19 mouse cellular contexts compared by ENCODE assay signal in the genomic region with DNA sequence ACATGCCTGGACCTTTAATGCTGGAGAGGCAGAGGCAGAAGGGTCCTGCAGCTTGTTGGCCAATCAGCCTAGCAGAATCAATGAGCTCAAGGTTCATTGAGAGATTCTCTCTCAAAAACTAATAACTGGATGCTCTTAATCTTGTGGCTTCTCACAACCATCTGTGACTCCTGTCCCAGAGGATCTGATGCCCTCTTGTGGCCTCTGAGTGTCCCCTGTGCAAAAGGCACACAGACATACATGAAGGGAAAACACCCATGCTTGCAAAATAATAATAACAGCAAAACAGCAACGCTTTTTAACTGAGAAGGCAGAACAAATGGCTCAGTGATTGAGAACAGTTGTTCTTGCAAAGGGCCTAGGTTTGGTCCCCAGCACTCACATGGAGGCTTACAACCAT. TPM values are rescaled to one million over a fixed set of nuclear protein-coding genes. Genes with fewer than 3 reads are reported as not detected.
A peak's percentile ranks its signal among the peaks of the same experiment; 100 is the strongest.
DNase-seq lines count a peak whose midpoint lies in the region; ATAC-seq and TF ChIP-seq lines count a peak whose summit lies in the region.
"Had no signal": no experiment of that assay in that cellular context is flagged by ENCODE, and none has a peak within 500 bp of the region (broad histone marks: within the 10 kb centered on the region; RNA-seq: fewer than 3 reads in every experiment).

No protein-coding gene starts in this region.

- peak; percentile 35 for TF ChIP-seq CTCF in layer of hippocampus, adult 2 months (conservative IDR thresholded peaks at IDR 0.05)

- DNase-seq in CD4-positive, CD25-positive, alpha-beta regulatory T cell, adult 2 months (ENCODE audit: low read depth, low spot score): peak; percentile 19
- DNase-seq in layer of hippocampus, adult 2 months (ENCODE audit: low spot score in 2 of 2): no peak
- DNase-seq in layer of hippocampus, postnatal 10 days (ENCODE audit: low spot score in 2 of 2): no peak
- DNase-seq in testis, postnatal 10 days (ENCODE audit: low spot score): peak; percentile 20
- no peak for DNase-seq in testis, postnatal 14 days (ENCODE audit: low spot score)
- DNase-seq in splenic B cell, adult 2 months (ENCODE audit: low read depth, low spot score): peak; percentile 24
- DNase-seq in kidney, adult 9 months: no peak
- DNase-seq: adrenal gland, postnatal 36 days; cerebellum, postnatal 36 days; gastrocnemius, postnatal 25 days had no signal

- no peak for ATAC-seq in CD4-positive, CD25-positive, alpha-beta regulatory T cell, adult 4 months

- no peaks in the 10 kb centered on the region for H3K36me3 ChIP-seq in splenic B cell, adult 2 months (ENCODE audit: control insufficient read depth, insufficient read depth, low read length, poor library complexity, severe bottlenecking)
- H3K36me3 ChIP-seq: embryonic facial prominence, embryonic 12.5 days; heart, embryonic 13.5 days; hindbrain, embryonic 10.5 days; limb, embryonic 13.5 days; midbrain, embryonic 12.5 days had no signal

- no peaks in the 10 kb centered on the region for H3K27me3 ChIP-seq in splenic B cell, adult 2 months (ENCODE audit: control insufficient read depth, insufficient read depth, low read length, poor library complexity, severe bottlenecking)
- H3K27me3 ChIP-seq: embryonic facial prominence, embryonic 12.5 days; midbrain, embryonic 12.5 days had no signal

- no peak overlapping the region for H3K4me3 ChIP-seq in layer of hippocampus, adult 2 months
- H3K4me3 ChIP-seq: embryonic facial prominence, embryonic 12.5 days; heart, embryonic 13.5 days; hindbrain, embryonic 10.5 days; limb, embryonic 13.5 days; midbrain, embryonic 12.5 days; myocyte had no signal

- no peak overlapping the region for H3K27ac ChIP-seq in layer of hippocampus, adult 2 months
- H3K27ac ChIP-seq: embryonic facial prominence, embryonic 12.5 days; heart, embryonic 13.5 days; hindbrain, embryonic 10.5 days; limb, embryonic 13.5 days; macrophage; midbrain, embryonic 12.5 days had no signal

RNA-seq across cellular contexts. Expression of a gene that starts 44.1 kb away (rescaled TPM):
- polyA plus RNA-seq in CD4-positive, CD25-positive, alpha-beta regulatory T cell, adult 4 months (2017; shearing (Covaris generic)): 10 to 100 TPM; 13.8 to 17.2 TPM
- 10 to 100 TPM; 97.0 to 98.1 TPM for total RNA-seq in layer of hippocampus, adult 2 months (2021)
- 100 to 1,000 TPM in 1 of 2 experiments, 10 to 100 TPM in 1; 75.1 to 101 TPM for total RNA-seq in layer of hippocampus, postnatal 10 days (2021)

RNA-seq across cellular contexts. Expression of a gene that starts 52.6 kb away (rescaled TPM):
- polyA plus RNA-seq in CD4-positive, CD25-positive, alpha-beta regulatory T cell, adult 4 months (2017; shearing (Covaris generic)): over 10,000 TPM in 1 of 2 experiments, 1,000 to 10,000 TPM in 1; 9,999 to 11,110 TPM
- total RNA-seq in layer of hippocampus, adult 2 months (2021): 100 to 1,000 TPM; 698 to 704 TPM
- 100 to 1,000 TPM; 832 to 857 TPM for total RNA-seq in layer of hippocampus, postnatal 10 days (2021)

RNA-seq across cellular contexts. Expression of a gene that starts 57.3 kb away (rescaled TPM):
- polyA plus RNA-seq in CD4-positive, CD25-positive, alpha-beta regulatory T cell, adult 4 months (2017; shearing (Covaris generic)): not detected
- total RNA-seq in layer of hippocampus, adult 2 months (2021): 1 to 10 TPM; 5.9 to 8.0 TPM
- total RNA-seq in layer of hippocampus, postnatal 10 days (2021): 1 to 10 TPM; 5.2 to 6.9 TPM
- total RNA-seq: adrenal gland, postnatal 36 days; gastrocnemius, postnatal 25 days; neutrophil, adult 5-6 weeks had no signal
- polyA plus RNA-seq: macrophage had no signal

Comparison
In these comparisons a context has a peak if more than half of its experiments do, and no peak if none do; other contexts are left out.
1. DNase-seq: peak in CD4-positive, CD25-positive, alpha-beta regulatory T cell, adult 2 months (single experiment), testis, postnatal 10 days (single experiment) and splenic B cell, adult 2 months (single experiment); none in layer of hippocampus, adult 2 months (0 of 2), layer of hippocampus, postnatal 10 days (0 of 2), testis, postnatal 14 days (single experiment) and kidney, adult 9 months (single experiment).